Mouse (Mus musculus) lung, postnatal 0 days (tissue): ENCODE data around the gene Tnik.

Experiments
- CTCF ChIP-seq: IDR thresholded peaks from 2 replicates; pipeline ENCODE4 v1.5.1; 2016; ENCODE audit warnings: antibody characterized with exemption, mild to moderate bottlenecking
- EP300 ChIP-seq: IDR thresholded peaks from 2 replicates; pipeline ENCODE4 v1.6.1; 2016; ENCODE audit warnings: antibody characterized with exemption, mild to moderate bottlenecking, control low read depth

GRCm38 (mm10) chr3:28214886-28215311, 48.1 kb upstream of the Tnik start:
- TF ChIP-seq CTCF = no peak; the same call in 1 of the 2 replicates
- no peak for TF ChIP-seq EP300
